Mouse (Mus musculus): ENCODE measurements around the gene Mxd4. TPM values are rescaled to one million over a fixed set of nuclear protein-coding genes. Genes with fewer than 3 reads are reported as not detected.

The Mxd4 gene
- polyA plus RNA-seq (2012; rRNA removed) = 49.1 and 65.9 TPM in 2 replicates

DNA sequence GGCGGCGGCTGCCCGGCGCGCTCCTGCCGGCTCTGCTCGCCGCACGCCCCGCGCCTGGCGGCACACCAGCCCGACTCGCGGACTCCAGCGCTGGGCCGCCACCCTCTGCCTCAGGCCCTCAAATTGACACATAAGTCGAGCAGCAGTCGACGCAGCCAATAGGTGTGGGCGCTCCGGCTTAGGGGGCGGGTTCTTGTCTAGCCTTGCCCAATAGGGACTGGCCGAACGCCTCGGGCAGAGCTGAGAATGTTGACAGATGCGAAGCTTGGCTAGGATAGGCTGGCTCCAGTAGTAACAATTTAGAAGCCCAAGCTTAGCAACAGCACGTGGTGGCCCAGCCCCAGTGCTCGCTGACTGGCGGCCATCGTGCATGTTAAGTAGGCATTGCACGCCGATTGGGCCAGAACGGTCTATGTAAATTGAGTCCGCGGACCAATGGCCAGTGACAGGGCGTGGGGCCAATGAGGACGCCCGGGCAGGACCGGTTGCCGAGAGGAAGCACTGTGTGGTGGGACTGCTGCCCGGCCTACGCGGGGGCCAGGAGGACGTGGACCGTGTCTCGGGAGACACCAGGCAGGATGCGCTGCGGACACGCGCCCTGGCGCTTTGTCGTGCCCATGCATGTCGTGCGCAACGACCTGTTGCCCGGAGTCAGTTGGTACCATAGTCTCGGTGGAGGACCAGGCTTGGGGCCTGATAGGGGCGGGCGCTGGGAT is at the start of gene Mxd4:
Gene Mxd4, minus strand, starts transcription at position 120 of the 716 bp plus-strand sequence.

DNA sequence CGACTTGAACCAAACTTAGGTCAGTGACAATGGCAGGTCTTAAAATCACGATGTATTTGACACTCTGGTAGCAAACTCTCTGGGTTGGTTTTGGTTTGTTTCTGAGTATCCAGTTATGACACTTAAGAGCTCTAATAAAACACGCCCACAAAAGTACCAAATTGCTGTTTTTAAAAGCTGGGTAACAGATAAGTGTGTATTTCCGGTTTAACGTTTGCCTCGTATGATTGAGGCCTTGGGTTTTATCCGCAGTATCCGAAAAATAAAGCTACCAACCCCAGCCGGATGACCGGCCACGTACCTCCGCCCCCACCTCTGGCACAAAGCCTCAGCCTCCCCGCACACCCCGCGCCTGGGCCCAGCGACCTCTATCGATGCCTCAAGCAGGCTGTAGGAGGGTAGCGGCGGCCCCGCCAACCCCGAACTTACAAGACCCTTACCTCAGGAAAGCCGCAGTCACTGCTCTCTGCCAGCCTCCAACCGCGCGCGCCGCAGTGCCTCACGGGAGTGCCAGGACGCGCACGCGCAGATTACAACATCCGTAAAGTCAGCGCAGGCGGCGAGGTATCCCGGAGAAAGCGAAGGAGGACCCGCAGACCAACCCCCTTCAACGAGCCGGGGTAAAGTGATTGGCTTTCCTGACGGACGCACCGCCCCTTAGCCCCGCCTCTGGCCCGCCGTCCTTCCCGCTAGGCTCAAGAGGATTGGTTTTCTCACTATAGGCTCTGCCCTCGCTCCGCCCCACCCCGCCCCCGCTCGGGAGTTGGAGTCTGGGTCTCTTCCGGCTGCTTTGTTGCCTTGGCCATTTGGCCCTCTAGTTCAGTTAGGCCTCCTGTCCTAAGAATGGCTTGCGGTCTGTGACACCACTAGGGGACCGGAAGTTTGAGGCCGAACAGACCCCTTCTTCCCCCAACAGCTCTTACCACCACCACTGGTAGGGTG is 18.3 kb downstream of the Mxd4 start, which contains the start of the genes Poln and Haus3:
Gene Poln, minus strand, starts transcription at position 499 of the 942 bp plus-strand sequence.
Gene Haus3, minus strand, starts transcription at position 578 of the 942 bp plus-strand sequence.

Other genes starting within 250 kb of the Mxd4 start
- 171 and 301 TPM in 2 replicates for gene Gm1673, start 204.3 kb downstream of the Mxd4 start, polyA plus RNA-seq (2012; rRNA removed)
- 5.8 and 6.5 TPM in 2 replicates for gene Nat8l, start 191.7 kb downstream of the Mxd4 start, polyA plus RNA-seq (2012; rRNA removed)
- 0.59 and 1.2 TPM in 2 replicates for gene Poln, start 18.3 kb downstream of the Mxd4 start, polyA plus RNA-seq (2012; rRNA removed)
- gene Haus3, start 18.2 kb downstream of the Mxd4 start, polyA plus RNA-seq (2012; rRNA removed) = 26.0 and 30.2 TPM in 2 replicates
- gene Zfyve28, start 100.7 kb upstream of the Mxd4 start, polyA plus RNA-seq (2012; rRNA removed) = 2.2 and 2.8 TPM in 2 replicates
- 0.02 and 0.05 TPM in 2 replicates for gene Cfap99, start 100.9 kb upstream of the Mxd4 start, polyA plus RNA-seq (2012; rRNA removed)
- gene Rnf4, start 148.6 kb upstream of the Mxd4 start, polyA plus RNA-seq (2012; rRNA removed) = 159 and 252 TPM in 2 replicates
- gene Fam193a, start 182.2 kb upstream of the Mxd4 start, polyA plus RNA-seq (2012; rRNA removed) = 36.4 and 50.5 TPM in 2 replicates